ENCODE assay signal across 8 mouse cellular contexts in genomic region chr1:180873861-180874484, GRCm38 (mm10). TPM values are rescaled to one million over a fixed set of nuclear protein-coding genes. Genes with fewer than 3 reads are reported as not detected.
DNase-seq lines count a peak whose midpoint lies in the region; TF ChIP-seq lines count a peak whose summit lies in the region.

No protein-coding gene starts in this region.

- H3K27me3 ChIP-seq in C2C12 (ENCODE audit: control insufficient read depth, insufficient read depth, insufficient read length): peaks cover 12% of the 10 kb centered on the region

- no peak overlapping the region for H3ac ChIP-seq in C2C12 (ENCODE audit: control insufficient read depth, insufficient read length, low read depth)

- TF ChIP-seq CTCF in C2C12 (IDR thresholded peaks at IDR 0.05; ENCODE audit: control insufficient read depth, insufficient read depth, insufficient read length): peak; percentile 17
- TF ChIP-seq CTCF in embryonic fibroblast, embryonic 13.5 days (IDR thresholded peaks at IDR 0.05; ENCODE audit: borderline replicate concordance, insufficient read depth, low read length): peak; percentile 33; the same call in 1 of the 2 replicates

- no peak overlapping the region for H3K4me3 ChIP-seq in C2C12 (ENCODE audit: insufficient read depth, poor library complexity, severe bottlenecking)
- no peak overlapping the region for H3K4me3 ChIP-seq in embryonic fibroblast, embryonic 13.5 days (ENCODE audit: insufficient read depth, low read length)

- no peak for TF ChIP-seq POLR2A in embryonic fibroblast, embryonic 13.5 days (IDR thresholded peaks at IDR 0.05; ENCODE audit: low read depth, low read length)

- no peaks in the 10 kb centered on the region for H3K4me1 ChIP-seq in embryonic fibroblast, embryonic 13.5 days (ENCODE audit: control insufficient read depth, insufficient read depth, low read length)

- H3K79me3 ChIP-seq in C2C12 (ENCODE audit: low read depth): no peaks in the 10 kb centered on the region

- DNase-seq in gastrocnemius, postnatal 10 days: peak; percentile 59
- DNase-seq in gastrocnemius, postnatal 25 days: no peak
- peak; percentile 41 for DNase-seq in adrenal gland, adult 2 months
- peak; percentile 80 for DNase-seq in liver
- DNase-seq in natural killer cell, adult 2 months (ENCODE audit: low spot score in 2 of 2): peak; percentile 49 to 74
- peak; percentile 88 for DNase-seq in thymus, postnatal 4 days

- H3K27ac ChIP-seq in embryonic fibroblast, embryonic 13.5 days (ENCODE audit: insufficient read depth, low read length): no peak overlapping the region

- no peaks in the 10 kb centered on the region for H3K79me2 ChIP-seq in C2C12 (ENCODE audit: control insufficient read depth, insufficient read depth)

- no peaks in the 10 kb centered on the region for H3K36me3 ChIP-seq in C2C12 (ENCODE audit: control insufficient read depth, insufficient read depth)

TF ChIP-seq in C2C12, 6 proteins besides CTCF, POLR2A, EP300 and RAD21:
- TF ChIP-seq USF1 (IDR thresholded peaks at IDR 0.05; ENCODE audit: low read depth) (no peak), FOSL1 (IDR thresholded peaks at IDR 0.05; ENCODE audit: insufficient read depth, low read length, poor library complexity, severe bottlenecking) (no peak), MAX (IDR thresholded peaks at IDR 0.05) (no peak), MYOD1 (IDR thresholded peaks at IDR 0.05; ENCODE audit: control insufficient read depth, insufficient read length, low read depth) (no peak), MYOG (IDR thresholded peaks at IDR 0.05; ENCODE audit: control insufficient read depth, extremely low read depth, insufficient read length) (no peak), CEBPB (IDR thresholded peaks at IDR 0.05; ENCODE audit: low read depth) (no peak)
TF ChIP-seq in C2C12: peak in this region for 0.

RNA-seq across cellular contexts. Expression of gene Lefty2, which starts 18.9 kb away (rescaled TPM):
- total RNA-seq in gastrocnemius, postnatal 10 days (2021): not detected
- total RNA-seq in gastrocnemius, postnatal 25 days (2021): not detected
- not detected for polyA plus RNA-seq in C2C12 (2012; fragmentation: generic; extraction: Trizol)
- under 1 TPM; 0.58 to 0.76 TPM for total RNA-seq in adrenal gland, adult 2 months (2021)
- polyA plus RNA-seq in adrenal gland, adult 2 months (2012; rRNA removed): 0.19 and 0.83 TPM in 2 replicates
- polyA plus RNA-seq in embryonic fibroblast, embryonic 13.5 days (2011; ENCODE audit: insufficient read length, low read depth, missing spikeins): not detected in 2 replicates

RNA-seq across cellular contexts. Expression of gene Sde2, which starts 23.0 kb away (rescaled TPM):
- 10 to 100 TPM in 1 of 2 experiments, 1 to 10 TPM in 1; 8.7 to 11.4 TPM for total RNA-seq in gastrocnemius, postnatal 10 days (2021)
- total RNA-seq in gastrocnemius, postnatal 25 days (2021): 1 to 10 TPM; 7.5 TPM
- 17.7 TPM for polyA plus RNA-seq in C2C12 (2012; fragmentation: generic; extraction: Trizol)
- 10 to 100 TPM; 19.6 to 21.3 TPM for total RNA-seq in adrenal gland, adult 2 months (2021)
- 3.2 and 4.7 TPM in 2 replicates for polyA plus RNA-seq in adrenal gland, adult 2 months (2012; rRNA removed)
- 25.9 and 28.0 TPM in 2 replicates for polyA plus RNA-seq in embryonic fibroblast, embryonic 13.5 days (2011; ENCODE audit: insufficient read length, low read depth, missing spikeins)

RNA-seq across cellular contexts. Expression of gene Pycr2, which starts 30.1 kb away (rescaled TPM):
- 10 to 100 TPM; 19.9 to 20.6 TPM for total RNA-seq in gastrocnemius, postnatal 10 days (2021)
- 10 to 100 TPM; 12.4 to 14.1 TPM for total RNA-seq in gastrocnemius, postnatal 25 days (2021)
- polyA plus RNA-seq in C2C12 (2012; fragmentation: generic; extraction: Trizol): 114 TPM
- total RNA-seq in adrenal gland, adult 2 months (2021): 10 to 100 TPM; 24.1 to 46.1 TPM
- 80.7 and 88.7 TPM in 2 replicates for polyA plus RNA-seq in adrenal gland, adult 2 months (2012; rRNA removed)
- 21.2 and 26.0 TPM in 2 replicates for polyA plus RNA-seq in embryonic fibroblast, embryonic 13.5 days (2011; ENCODE audit: insufficient read length, low read depth, missing spikeins)
